Mouse (Mus musculus) CD4-positive, CD25-positive, alpha-beta regulatory T cell, adult 2 months (primary cell): Measurements from ENCODE around the gene Zkscan17.
"Not testable (repeated sequence)": the region's sequence is repeated elsewhere in the genome, so short reads cannot be mapped to it uniquely, and the experiment has no call there.

Experiments used
- DNase-seq: peaks from one replicate; pipeline ENCODE4 v3.0.0-alpha.2; 2012; ENCODE audit warnings: low read depth, low spot score

Gene Zkscan17

GRCm38 (mm10) chr11:59526472-59527080, at the start of gene Zkscan17:
Gene Zkscan17 (minus strand): TSS chr11:59526751.
- DNase-seq, result peak; percentile 24

GRCm38 (mm10) chr11:59576135-59576534, 49.6 kb upstream of the Zkscan17 start, which contains the start of gene Olfr222:
Gene Olfr222 (minus strand): TSS chr11:59576235.
- DNase-seq, result not testable (repeated sequence)

GRCm38 (mm10) chr11:59575726-59576125, 49.2 kb upstream of the Zkscan17 start:
- DNase-seq, result no peak

- DNase-seq, result peak; percentile 30
Observed at GRCm38 (mm10) chr11:59569306-59569705, 42.8 kb upstream of the Zkscan17 start.

GRCm38 (mm10) chr11:59562837-59563236, 36.3 kb upstream of the Zkscan17 start:
- no peak for DNase-seq

- no peak for DNase-seq
Observed at GRCm38 (mm10) chr11:59562336-59562735, 35.8 kb upstream of the Zkscan17 start.

GRCm38 (mm10) chr11:59560906-59561305, 34.4 kb upstream of the Zkscan17 start:
- no peak for DNase-seq

GRCm38 (mm10) chr11:59554535-59554934, 28.0 kb upstream of the Zkscan17 start:
- no peak for DNase-seq

- no peak for DNase-seq
Observed at GRCm38 (mm10) chr11:59554127-59554526, 27.6 kb upstream of the Zkscan17 start.

GRCm38 (mm10) chr11:59544005-59544404, 17.5 kb upstream of the Zkscan17 start:
- no peak for DNase-seq

- no peak for DNase-seq
Observed at GRCm38 (mm10) chr11:59543376-59543775, 16.8 kb upstream of the Zkscan17 start.

GRCm38 (mm10) chr11:59542442-59542841, 15.9 kb upstream of the Zkscan17 start:
- DNase-seq, result no peak

GRCm38 (mm10) chr11:59541324-59541723, 14.8 kb upstream of the Zkscan17 start, which contains the start of gene Nlrp3:
Gene Nlrp3 (plus strand): TSS chr11:59541568.
- no peak for DNase-seq

- DNase-seq, result no peak
Observed at GRCm38 (mm10) chr11:59540123-59540522, 13.6 kb upstream of the Zkscan17 start.

- DNase-seq, result peak; percentile 7
Observed at GRCm38 (mm10) chr11:59538387-59538786, 11.8 kb upstream of the Zkscan17 start.

- DNase-seq, result peak; percentile 26
Observed at GRCm38 (mm10) chr11:59537218-59538130, 10.9 kb upstream of the Zkscan17 start.

- DNase-seq, result no peak
Observed at GRCm38 (mm10) chr11:59531562-59531961, 5.0 kb upstream of the Zkscan17 start.

GRCm38 (mm10) chr11:59530870-59531535, 4.5 kb upstream of the Zkscan17 start:
- DNase-seq, result no peak

GRCm38 (mm10) chr11:59530221-59530620, 3.7 kb upstream of the Zkscan17 start:
- no peak for DNase-seq

GRCm38 (mm10) chr11:59525237-59525636, 1.3 kb downstream of the Zkscan17 start:
- peak; percentile 83 for DNase-seq

- DNase-seq, result peak; percentile 20
Observed at GRCm38 (mm10) chr11:59524150-59524549, 2.4 kb downstream of the Zkscan17 start.
